Mouse (Mus musculus) cortical plate, adult 2 months (tissue): ENCODE results near the gene Tmem86b.

ENCODE experiments used
- CTCF ChIP-seq: fragments of 200-500 bp; IDR thresholded peaks from 2 replicates; pipeline ENCODE4 v1.5.1; 2011; ENCODE audit warnings: mild to moderate bottlenecking, control low read depth, low read length; ENCODE audit not compliant: insufficient read depth; ENCODE audit errors: extremely low read depth
- POLR2A ChIP-seq: fragments of 200-500 bp; IDR thresholded peaks from 2 replicates; pipeline ENCODE4 v1.6.1; 2011; ENCODE audit warnings: mild to moderate bottlenecking, low read length, control low read depth; ENCODE audit not compliant: insufficient read depth; ENCODE audit errors: extremely low read depth

- TF ChIP-seq POLR2A (no peak), CTCF (no peak)
Measured at GRCm38 (mm10) chr7:4611921-4612341, 19.3 kb downstream of the Tmem86b start.
